Mouse (Mus musculus) E14TG2a.4 (cell line): Measurements from ENCODE around the gene Hdac9.

Source experiments
- H3K27me3 ChIP-seq: 2 replicates; pipeline ENCODE4 v1.6.1; 2014; ENCODE audit warnings: low read length, control low read depth; ENCODE audit not compliant: insufficient read depth
- H3K36me3 ChIP-seq: 2 replicates; pipeline ENCODE4 v1.6.1; 2014; ENCODE audit warnings: low read length, control low read depth; ENCODE audit not compliant: insufficient read depth
- H3K4me1 ChIP-seq: replicated peaks from 2 replicates; pipeline ENCODE4 v1.6.1; 2014; ENCODE audit warnings: low read depth, low read length, control low read depth
- H3K4me3 ChIP-seq: replicated peaks from 2 replicates; pipeline ENCODE4 v1.5.1; 2014; ENCODE audit warnings: mild to moderate bottlenecking, low read length
- H3K9me3 ChIP-seq: 2 replicates; pipeline ENCODE4 v1.6.1; 2014; ENCODE audit warnings: low read length, control low read depth
- CTCF ChIP-seq: conservative IDR thresholded peaks from 2 replicates; pipeline ENCODE4 v1.5.1; 2014; ENCODE audit warnings: low read length
- NANOG ChIP-seq: IDR thresholded peaks from 2 replicates; pipeline ENCODE4 v1.6.1; 2014; ENCODE audit warnings: borderline replicate concordance, low read length, mixed read lengths
- POU5F1 ChIP-seq: IDR thresholded peaks from 2 replicates; pipeline ENCODE4 v1.6.1; 2014; ENCODE audit warnings: low read length, borderline replicate concordance

Gene Hdac9

GRCm38 (mm10) chr12:34270096-34270495, 646.8 kb downstream of the Hdac9 start:
- H3K36me3 ChIP-seq = no peaks in the 10 kb centered on the region
- no peak overlapping the region for H3K4me3 ChIP-seq
- no peak for TF ChIP-seq NANOG
- no peak for TF ChIP-seq POU5F1
- no peak for TF ChIP-seq CTCF
- no peaks in the 10 kb centered on the region for H3K27me3 ChIP-seq
- no peaks in the 10 kb centered on the region for H3K4me1 ChIP-seq
- peaks cover 4% of the 10 kb centered on the region; the same call in 1 of the 2 replicates for H3K9me3 ChIP-seq

GRCm38 (mm10) chr12:34269472-34270040, 647.3 kb downstream of the Hdac9 start:
- H3K27me3 ChIP-seq = no peaks in the 10 kb centered on the region
- H3K9me3 ChIP-seq = peaks cover 4% of the 10 kb centered on the region; the same call in 1 of the 2 replicates
- H3K4me1 ChIP-seq = no peaks in the 10 kb centered on the region
- H3K36me3 ChIP-seq = no peaks in the 10 kb centered on the region
- no peak overlapping the region for H3K4me3 ChIP-seq
- TF ChIP-seq NANOG (no peak), POU5F1 (no peak), CTCF (no peak)

GRCm38 (mm10) chr12:34259651-34260050, 657.2 kb downstream of the Hdac9 start:
- H3K4me3 ChIP-seq = no peak overlapping the region
- H3K4me1 ChIP-seq = no peaks in the 10 kb centered on the region
- TF ChIP-seq NANOG (no peak), CTCF (no peak), POU5F1 (no peak)
- H3K36me3 ChIP-seq = no peaks in the 10 kb centered on the region
- H3K27me3 ChIP-seq = no peaks in the 10 kb centered on the region
- H3K9me3 ChIP-seq = no peaks in the 10 kb centered on the region

DNA sequence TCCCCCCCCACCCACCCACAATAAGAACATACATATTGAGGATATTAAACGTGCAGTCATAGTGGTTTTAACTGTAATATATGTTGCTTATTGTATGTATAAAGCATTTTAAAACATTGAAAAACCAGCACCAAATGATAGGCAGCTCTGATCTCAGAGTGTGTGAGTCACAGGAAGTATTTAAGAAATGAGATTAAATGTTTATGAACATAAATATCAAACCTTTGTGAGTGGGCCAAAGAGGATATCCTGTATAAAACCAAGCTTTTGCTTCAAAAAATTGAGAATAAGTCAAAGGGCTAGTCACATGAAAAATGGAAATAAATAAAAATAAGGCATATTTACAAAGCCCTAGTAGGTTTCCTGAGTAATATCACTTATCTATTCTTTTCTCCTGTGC, 667.7 kb downstream of the Hdac9 start:
- H3K4me1 ChIP-seq = no peaks in the 10 kb centered on the region
- no peaks in the 10 kb centered on the region for H3K36me3 ChIP-seq
- no peaks in the 10 kb centered on the region for H3K9me3 ChIP-seq
- no peak overlapping the region for H3K4me3 ChIP-seq
- TF ChIP-seq POU5F1 = no peak
- no peak for TF ChIP-seq CTCF
- TF ChIP-seq NANOG = no peak
- no peaks in the 10 kb centered on the region for H3K27me3 ChIP-seq

GRCm38 (mm10) chr12:34248193-34249121, 668.4 kb downstream of the Hdac9 start:
- TF ChIP-seq POU5F1 = no peak
- TF ChIP-seq NANOG = no peak
- TF ChIP-seq CTCF = no peak
- no peak overlapping the region for H3K4me3 ChIP-seq
- H3K36me3 ChIP-seq = no peaks in the 10 kb centered on the region
- no peaks in the 10 kb centered on the region for H3K4me1 ChIP-seq
- H3K9me3 ChIP-seq = no peaks in the 10 kb centered on the region
- H3K27me3 ChIP-seq = no peaks in the 10 kb centered on the region

DNA sequence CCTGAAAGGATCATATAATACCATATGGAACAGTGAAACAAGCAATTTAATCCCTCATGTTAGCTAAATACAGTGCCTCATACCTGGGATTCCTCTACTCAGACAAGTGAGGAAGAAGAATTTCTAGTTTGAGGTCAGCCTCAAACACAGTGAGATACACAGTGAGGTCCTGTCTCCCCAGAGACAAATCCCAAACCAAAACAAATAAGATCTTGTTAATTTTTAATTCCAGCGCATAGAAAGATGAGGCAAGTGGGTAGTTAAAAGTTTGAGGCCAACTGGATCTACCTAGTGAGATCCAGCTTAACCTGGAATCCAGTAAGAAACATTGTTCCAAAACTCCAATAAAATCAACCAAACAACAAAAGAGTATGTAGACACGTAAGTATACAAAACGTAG, 678.1 kb downstream of the Hdac9 start:
- H3K27me3 ChIP-seq = no peaks in the 10 kb centered on the region
- TF ChIP-seq NANOG (no peak), CTCF (no peak), POU5F1 (no peak)
- no peaks in the 10 kb centered on the region for H3K36me3 ChIP-seq
- H3K4me1 ChIP-seq = no peaks in the 10 kb centered on the region
- H3K9me3 ChIP-seq = no peaks in the 10 kb centered on the region
- H3K4me3 ChIP-seq = no peak overlapping the region

- Histone ChIP-seq H3K36me3 (no peaks in the 10 kb centered on the region), H3K4me1 (no peaks in the 10 kb centered on the region), H3K27me3 (no peaks in the 10 kb centered on the region), H3K4me3 (no peak overlapping the region), H3K9me3 (no peaks in the 10 kb centered on the region)
- TF ChIP-seq NANOG (no peak), CTCF (no peak), POU5F1 (no peak)
These were observed 685.2 kb downstream of the Hdac9 start for GRCm38 (mm10) chr12:34231621-34232150.

DNA sequence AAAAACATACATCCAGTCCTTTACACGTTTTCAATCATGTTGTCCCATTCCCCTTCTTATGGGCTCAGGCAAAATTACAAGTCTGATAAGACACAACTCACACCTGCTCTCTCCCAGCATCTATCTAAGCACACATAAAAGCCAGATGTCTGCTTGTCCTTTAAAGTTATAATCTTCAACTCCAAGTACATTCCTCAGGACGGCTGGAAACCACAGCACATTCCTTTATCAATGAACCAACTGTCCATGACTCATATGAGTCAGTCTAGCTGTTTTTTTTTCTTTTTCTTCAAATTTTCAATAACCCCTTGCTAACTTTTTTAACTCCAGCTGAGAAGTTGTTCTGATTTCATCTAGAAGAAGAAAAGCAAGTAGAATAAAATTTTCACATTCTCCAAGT, 692.4 kb downstream of the Hdac9 start:
- no peaks in the 10 kb centered on the region for H3K36me3 ChIP-seq
- H3K4me1 ChIP-seq = peaks cover 17% of the 10 kb centered on the region
- H3K9me3 ChIP-seq = no peaks in the 10 kb centered on the region
- no peak for TF ChIP-seq NANOG
- TF ChIP-seq POU5F1 = no peak
- no peak for TF ChIP-seq CTCF
- no peaks in the 10 kb centered on the region for H3K27me3 ChIP-seq
- no peak overlapping the region for H3K4me3 ChIP-seq
